Mouse (Mus musculus): ENCODE measurements around the gene Has3. TPM values are rescaled to one million over a fixed set of nuclear protein-coding genes. Genes with fewer than 3 reads are reported as not detected.

Has3 gene
- total RNA-seq, 1 experiment = 5.0 TPM

DNA sequence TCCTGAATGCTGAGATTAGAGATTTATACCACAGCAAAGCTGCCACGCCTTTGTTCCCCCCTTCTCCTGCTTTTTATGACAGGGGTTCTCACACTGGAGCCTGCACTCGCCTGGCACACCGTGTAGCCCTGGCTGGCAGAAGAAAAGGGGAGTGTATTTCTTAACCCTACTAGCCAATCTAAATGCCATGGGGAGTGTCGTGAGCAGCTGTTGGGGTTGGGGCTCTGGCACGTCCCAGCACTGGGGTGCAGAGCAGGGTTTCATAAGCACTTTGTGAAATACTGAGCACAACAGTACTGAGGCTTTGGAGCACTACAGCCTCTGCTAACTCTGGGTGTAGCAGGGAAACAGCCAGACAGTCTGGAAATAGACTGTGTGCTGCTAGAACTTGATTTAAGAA, 29.4 kb downstream of the Has3 start:
- Histone ChIP-seq H3K9me3 (ENCODE audit: control insufficient read depth, insufficient read depth, low read depth, low read length) (no peaks in the 10 kb centered on the region), H3K36me3 (ENCODE audit: control insufficient read depth, insufficient read depth, low read length, poor library complexity, severe bottlenecking) (peaks cover 75% of the 10 kb centered on the region), H3K9ac (ENCODE audit: insufficient read depth, low read depth, low read length, poor library complexity, severe bottlenecking) (no peak overlapping the region), H3K4me1 (ENCODE audit: control insufficient read depth in 2 of 2, insufficient read depth in 2 of 2, low read length in 2 of 2, poor library complexity in 1 of 2) (no peaks in the 10 kb centered on the region; a peak in 1 of 4 replicates), H3K27ac (ENCODE audit: insufficient read depth, low read depth, low read length, poor library complexity, severe bottlenecking) (no peak overlapping the region), H3K4me3 (ENCODE audit: insufficient read depth in 1 of 2, low read depth in 1 of 2, low read length in 2 of 2, poor library complexity in 1 of 2, severe bottlenecking in 1 of 2) (no peak overlapping the region)
- no peak for TF ChIP-seq CHD2 (IDR thresholded peaks at IDR 0.05; ENCODE audit: low read depth, low read length)
- no peak for TF ChIP-seq HCFC1 (IDR thresholded peaks at IDR 0.05; ENCODE audit: borderline replicate concordance, insufficient read depth, low read length)
- no peak for TF ChIP-seq ZNF384 (IDR thresholded peaks at IDR 0.05; ENCODE audit: low read depth, low read length)
- no peak for TF ChIP-seq ZC3H11A (IDR thresholded peaks at IDR 0.05; ENCODE audit: borderline replicate concordance, low read depth, low read length)
- no peak for TF ChIP-seq MAFK (IDR thresholded peaks at IDR 0.05; ENCODE audit: insufficient read depth, low read depth, low read length)
- in situ Hi-C loops (cut with MboI; ENCODE audit: low sequenced_read_pairs in 2 of 2, unreplicated experiment in 2 of 2) = loop anchor here in 1 of 2 experiments (25.0 kb wide), 1 partner anchor 187 kb away; no protein-coding TSS in a partner anchor
- DNase-seq (ENCODE audit: low read depth, low spot score) = no peak

DNA sequence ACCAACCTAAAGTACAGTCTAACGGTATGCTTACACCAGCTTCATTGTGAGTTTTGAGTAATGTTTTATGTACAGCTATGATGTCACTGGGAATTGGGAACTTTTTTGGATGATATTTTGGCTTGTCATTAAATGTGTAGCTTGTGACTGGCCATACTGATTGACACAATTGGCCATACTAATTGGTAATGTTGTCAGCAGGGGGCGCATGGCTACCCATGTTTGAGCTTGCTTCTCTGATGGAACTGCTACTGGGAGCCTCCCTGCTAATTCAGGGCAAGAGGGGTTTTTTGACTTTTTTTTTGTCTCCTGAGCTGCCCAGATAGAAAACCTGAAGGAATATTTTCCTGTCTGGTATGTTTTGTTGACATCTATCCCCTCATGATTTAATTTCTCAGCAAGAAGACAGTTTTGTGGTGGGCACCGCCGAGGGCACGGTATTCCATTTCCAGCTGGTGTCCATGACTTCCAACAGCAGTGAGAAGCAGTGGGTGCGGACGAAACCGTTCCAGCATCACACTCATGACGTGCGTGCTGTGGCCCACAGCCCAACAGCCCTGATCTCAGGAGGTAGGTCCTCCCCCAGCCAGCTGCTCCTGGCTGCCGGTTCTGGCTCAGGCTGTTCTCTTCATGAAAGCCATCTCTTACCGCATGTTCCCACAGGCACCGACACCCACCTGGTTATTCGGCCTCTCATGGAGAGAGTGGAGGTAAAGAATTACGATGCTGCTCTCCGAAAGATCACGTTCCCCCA, 35.9 kb downstream of the Has3 start:
- Histone ChIP-seq H3K9ac (ENCODE audit: insufficient read depth, low read depth, low read length, poor library complexity, severe bottlenecking) (no peak overlapping the region), H3K4me1 (ENCODE audit: control insufficient read depth in 2 of 2, insufficient read depth in 2 of 2, low read length in 2 of 2, poor library complexity in 1 of 2) (peaks cover 6 to 8% of the 10 kb centered on the region in 2 experiments), H3K27ac (ENCODE audit: insufficient read depth, low read depth, low read length, poor library complexity, severe bottlenecking) (no peak overlapping the region), H3K4me3 (ENCODE audit: insufficient read depth in 1 of 2, low read depth in 1 of 2, low read length in 2 of 2, poor library complexity in 1 of 2, severe bottlenecking in 1 of 2) (no peak overlapping the region), H3K9me3 (ENCODE audit: control insufficient read depth, insufficient read depth, low read depth, low read length) (no peaks in the 10 kb centered on the region), H3K36me3 (ENCODE audit: control insufficient read depth, insufficient read depth, low read length, poor library complexity, severe bottlenecking) (peaks cover 64% of the 10 kb centered on the region)
- in situ Hi-C loops (cut with MboI; ENCODE audit: low sequenced_read_pairs in 2 of 2, unreplicated experiment in 2 of 2) = no loop called here
- no peak for TF ChIP-seq CHD2 (IDR thresholded peaks at IDR 0.05; ENCODE audit: low read depth, low read length)
- no peak for TF ChIP-seq HCFC1 (IDR thresholded peaks at IDR 0.05; ENCODE audit: borderline replicate concordance, insufficient read depth, low read length)
- TF ChIP-seq ZNF384 (IDR thresholded peaks at IDR 0.05; ENCODE audit: low read depth, low read length) = no peak
- no peak for TF ChIP-seq ZC3H11A (IDR thresholded peaks at IDR 0.05; ENCODE audit: borderline replicate concordance, low read depth, low read length)
- no peak for TF ChIP-seq MAFK (IDR thresholded peaks at IDR 0.05; ENCODE audit: insufficient read depth, low read depth, low read length)
- no peak for DNase-seq (ENCODE audit: low read depth, low spot score)

DNA sequence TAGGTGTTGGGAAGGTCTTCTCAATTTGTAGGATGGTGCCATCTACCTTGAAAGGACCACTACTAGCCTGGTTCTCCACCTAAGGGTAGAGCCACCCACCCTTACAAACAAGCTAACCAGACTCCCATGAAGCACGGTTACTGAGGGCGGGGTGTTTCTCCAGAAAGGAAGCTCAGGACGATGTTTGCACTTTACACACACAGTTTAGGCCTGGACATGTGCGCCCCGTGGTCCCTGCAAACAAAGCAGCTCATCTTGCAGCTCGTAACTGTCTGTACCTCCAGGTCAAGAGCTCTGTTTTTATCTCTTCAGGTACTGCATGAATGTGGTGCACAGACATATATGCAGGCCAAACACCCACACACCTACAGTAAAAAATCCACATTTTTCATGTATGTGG, 36.6 kb downstream of the Has3 start:
- H3K27ac ChIP-seq (ENCODE audit: insufficient read depth, low read depth, low read length, poor library complexity, severe bottlenecking) = no peak overlapping the region

DNA sequence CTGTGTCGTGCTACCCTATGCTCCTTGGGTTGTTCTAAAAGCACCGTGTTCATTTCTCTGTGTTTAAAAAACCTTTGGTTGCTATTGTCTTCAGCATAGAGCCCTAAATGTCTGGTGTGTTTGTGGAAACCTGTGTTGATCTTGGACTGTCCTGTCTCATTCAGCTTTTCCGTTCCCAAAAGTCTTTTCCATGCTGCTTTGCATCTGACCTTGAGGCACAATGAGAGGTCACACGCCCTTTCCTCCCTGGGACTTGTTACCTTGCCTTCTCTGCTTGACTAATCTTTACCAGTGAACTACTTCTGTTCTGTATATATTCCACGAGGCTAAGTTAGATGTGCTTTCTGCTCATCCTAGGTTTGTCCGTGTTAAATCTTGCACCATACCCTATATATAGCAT, 37.4 kb downstream of the Has3 start:
- Histone ChIP-seq H3K27ac (ENCODE audit: insufficient read depth, low read depth, low read length, poor library complexity, severe bottlenecking) (no peak overlapping the region), H3K4me3 (ENCODE audit: insufficient read depth in 1 of 2, low read depth in 1 of 2, low read length in 2 of 2, poor library complexity in 1 of 2, severe bottlenecking in 1 of 2) (no peak overlapping the region), H3K36me3 (ENCODE audit: control insufficient read depth, insufficient read depth, low read length, poor library complexity, severe bottlenecking) (peaks cover 65% of the 10 kb centered on the region), H3K9ac (ENCODE audit: insufficient read depth, low read depth, low read length, poor library complexity, severe bottlenecking) (no peak overlapping the region), H3K4me1 (ENCODE audit: control insufficient read depth in 2 of 2, insufficient read depth in 2 of 2, low read length in 2 of 2, poor library complexity in 1 of 2) (peaks cover 6 to 8% of the 10 kb centered on the region in 2 experiments), H3K9me3 (ENCODE audit: control insufficient read depth, insufficient read depth, low read depth, low read length) (no peaks in the 10 kb centered on the region)
- no peak for DNase-seq (ENCODE audit: low read depth, low spot score)
- no peak for TF ChIP-seq MAFK (IDR thresholded peaks at IDR 0.05; ENCODE audit: insufficient read depth, low read depth, low read length)
- TF ChIP-seq ZC3H11A (IDR thresholded peaks at IDR 0.05; ENCODE audit: borderline replicate concordance, low read depth, low read length) = no peak
- no peak for TF ChIP-seq HCFC1 (IDR thresholded peaks at IDR 0.05; ENCODE audit: borderline replicate concordance, insufficient read depth, low read length)
- TF ChIP-seq CHD2 (IDR thresholded peaks at IDR 0.05; ENCODE audit: low read depth, low read length) = no peak
- no peak for TF ChIP-seq ZNF384 (IDR thresholded peaks at IDR 0.05; ENCODE audit: low read depth, low read length)
- in situ Hi-C loops (cut with MboI; ENCODE audit: low sequenced_read_pairs in 2 of 2, unreplicated experiment in 2 of 2) = no loop called here

More for the DNA sequence above, 36.6 kb downstream of the Has3 start:
- H3K9me3 ChIP-seq (ENCODE audit: control insufficient read depth, insufficient read depth, low read depth, low read length) = no peaks in the 10 kb centered on the region
- no peak for DNase-seq (ENCODE audit: low read depth, low spot score)
- no peak overlapping the region for H3K9ac ChIP-seq (ENCODE audit: insufficient read depth, low read depth, low read length, poor library complexity, severe bottlenecking)
- H3K36me3 ChIP-seq (ENCODE audit: control insufficient read depth, insufficient read depth, low read length, poor library complexity, severe bottlenecking) = peaks cover 65% of the 10 kb centered on the region
- TF ChIP-seq ZC3H11A (IDR thresholded peaks at IDR 0.05; ENCODE audit: borderline replicate concordance, low read depth, low read length) (no peak), HCFC1 (IDR thresholded peaks at IDR 0.05; ENCODE audit: borderline replicate concordance, insufficient read depth, low read length) (no peak), CHD2 (IDR thresholded peaks at IDR 0.05; ENCODE audit: low read depth, low read length) (no peak), ZNF384 (IDR thresholded peaks at IDR 0.05; ENCODE audit: low read depth, low read length) (no peak), MAFK (IDR thresholded peaks at IDR 0.05; ENCODE audit: insufficient read depth, low read depth, low read length) (no peak)
- H3K4me1 ChIP-seq (ENCODE audit: control insufficient read depth in 2 of 2, insufficient read depth in 2 of 2, low read length in 2 of 2, poor library complexity in 1 of 2) = peaks cover 6 to 8% of the 10 kb centered on the region in 2 experiments
- in situ Hi-C loops (cut with MboI; ENCODE audit: low sequenced_read_pairs in 2 of 2, unreplicated experiment in 2 of 2) = no loop called here
- no peak overlapping the region for H3K4me3 ChIP-seq (ENCODE audit: insufficient read depth in 1 of 2, low read depth in 1 of 2, low read length in 2 of 2, poor library complexity in 1 of 2, severe bottlenecking in 1 of 2)

All from ES-E14 (cell line).